ENCODE assay signal across 8 mouse cellular contexts in the genomic region with DNA sequence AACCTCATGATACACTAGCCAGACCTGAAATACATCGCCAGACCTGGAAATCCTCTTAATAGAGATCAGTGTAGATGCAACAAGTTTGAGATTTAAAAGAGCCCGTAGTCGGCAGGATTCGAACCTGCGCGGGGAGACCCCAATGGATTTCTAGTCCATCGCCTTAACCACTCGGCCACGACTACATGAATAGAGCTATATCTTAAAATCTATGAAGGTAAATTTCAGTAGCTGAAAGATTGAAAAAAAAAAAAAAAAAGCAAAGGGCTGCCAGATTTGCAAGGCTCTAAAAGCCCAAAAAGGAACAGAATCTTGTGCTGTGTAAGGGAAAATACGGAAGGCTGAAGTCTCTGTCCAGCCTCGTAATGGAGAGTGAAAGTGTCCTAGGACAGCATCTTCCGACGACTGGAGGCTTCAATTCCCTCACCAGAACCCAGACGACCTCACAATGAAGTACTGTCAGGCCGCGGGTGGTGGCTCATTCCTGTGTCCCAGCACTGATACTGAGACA. TPM values are rescaled to one million over a fixed set of nuclear protein-coding genes. Genes with fewer than 3 reads are reported as not detected.
A peak's percentile ranks its signal among the peaks of the same experiment; 100 is the strongest.
DNase-seq lines count a peak whose midpoint lies in the region; ATAC-seq and TF ChIP-seq lines count a peak whose summit lies in the region.

No protein-coding gene starts in this region.

- H3K9ac ChIP-seq in intestine, postnatal 0 days (ENCODE audit: low read depth, low read length), result peak overlapping the region; percentile 31; the same call in 1 of the 2 replicates

- intact Hi-C loops in left cerebral cortex, postnatal 36 days (cut with DNase I), result loop anchor here (2.0 to 5.0 kb wide), 2 partner anchors 34 to 1491 kb away; no protein-coding TSS in a partner anchor

- peak overlapping the region; percentile 59 for H3K4me3 ChIP-seq in intestine, postnatal 0 days (ENCODE audit: low read depth, low read length)

- H3K4me2 ChIP-seq in intestine, postnatal 0 days (replicated peaks; ENCODE audit: low read depth), result peak overlapping the region; percentile 75

- ATAC-seq in granulocyte monocyte progenitor cell, adult 5-6 weeks (replicated peaks; ENCODE audit: poor library complexity, severe bottlenecking), result peak; percentile 34
- peak; percentile 46 for ATAC-seq in intestine, postnatal 0 days

- DNase-seq in adrenal gland, adult (ENCODE audit: inconsistent age in 2 of 2, low spot score in 1 of 2), result peak; percentile 86 to 96
- DNase-seq in embryo, embryonic 9.5 days (ENCODE audit: extremely low spot score), result peak; percentile 81
- DNase-seq in left cerebral cortex, postnatal 36 days (ENCODE audit: low spot score in 2 of 2), result peak; percentile 84 to 89
- peak; percentile 85 for DNase-seq in mesoderm, embryonic 11.5 days (ENCODE audit: low read depth, low spot score)
- peak; percentile 81 for DNase-seq in right cerebral cortex, postnatal 25 days
- DNase-seq in urinary bladder, postnatal 4 days (ENCODE audit: low spot score in 2 of 2), result peak; percentile 67 to 74

- TF ChIP-seq CTCF in intestine, postnatal 0 days (IDR thresholded peaks at IDR 0.05; ENCODE audit: low read depth), result no peak

- H3K9me3 ChIP-seq in intestine, postnatal 0 days (ENCODE audit: control insufficient read depth), result no peaks in the 10 kb centered on the region

- under 1% methylated on average over 16 of the region's 16 CpGs for WGBS in intestine, postnatal 0 days

- H3K27me3 ChIP-seq in intestine, postnatal 0 days (replicated peaks; ENCODE audit: control insufficient read depth, insufficient read depth, low read length), result no peaks in the 10 kb centered on the region

- H3K4me1 ChIP-seq in intestine, postnatal 0 days (replicated peaks; ENCODE audit: control insufficient read depth, insufficient read depth, low read length), result no peaks in the 10 kb centered on the region; the same call in 1 of the 2 replicates

- H3K36me3 ChIP-seq in intestine, postnatal 0 days (ENCODE audit: control insufficient read depth, insufficient read depth), result no peaks in the 10 kb centered on the region

- H3K27ac ChIP-seq in intestine, postnatal 0 days (ENCODE audit: low read depth, low read length), result peak overlapping the region; percentile 55

RNA-seq across cellular contexts. Expression of gene Zfp184, which starts 4.0 kb away (rescaled TPM):
- 13.3 and 15.7 TPM in 2 replicates for total RNA-seq in granulocyte monocyte progenitor cell, adult 5-6 weeks (2014; fragmentation: Nextera tagmentation)
- 13.3 and 16.3 TPM in 2 replicates for total RNA-seq in granulocyte monocyte progenitor cell, adult 5-6 weeks (2017)
- 1.2 TPM in 2 replicates for polyA plus RNA-seq in intestine, postnatal 0 days (2015; fragmentation: Nextera tagmentation; extraction: Ambion mirVana)
- total RNA-seq in left cerebral cortex, postnatal 36 days (2021), result 1 to 10 TPM; 3.7 to 4.2 TPM

RNA-seq across cellular contexts. Expression of gene Pom121l2, which starts 40.1 kb away (rescaled TPM):
- not detected in 2 replicates for total RNA-seq in granulocyte monocyte progenitor cell, adult 5-6 weeks (2014; fragmentation: Nextera tagmentation)
- not detected in 2 replicates for total RNA-seq in granulocyte monocyte progenitor cell, adult 5-6 weeks (2017)
- polyA plus RNA-seq in intestine, postnatal 0 days (2015; fragmentation: Nextera tagmentation; extraction: Ambion mirVana), result not detected in 2 replicates
- not detected for total RNA-seq in left cerebral cortex, postnatal 36 days (2021)

Comparison
In these comparisons a context has a peak if more than half of its experiments do, and no peak if none do; other contexts are left out.
1. Peak in every context shown above with its lines: DNase-seq, ATAC-seq, H3K4me3 ChIP-seq and H3K27ac ChIP-seq.